Mouse (Mus musculus) Patski (cell line): ENCODE results near the gene Olfr1116. TPM values are rescaled to one million over a fixed set of nuclear protein-coding genes. Genes with fewer than 3 reads are reported as not detected.
"Not testable (repeated sequence)": the region's sequence is repeated elsewhere in the genome, so short reads cannot be mapped to it uniquely, and the experiment has no call there.

Experiments
- ATAC-seq: fragments of 100-300 bp; one replicate; pipeline ENCODE4 v1.8.0; 2021
- CTCF ChIA-PET: fragments of 350-600 bp; sonication (Branson Sonifier 250); formaldehyde crosslinking; loops from one replicate; lab custom pipeline; 2022; ENCODE audit warnings: inconsistent platforms; lab: Charles Lee
- POLR2A ChIA-PET: fragments of 350-600 bp; sonication (Branson Sonifier 250); formaldehyde crosslinking; loops from one replicate; lab custom pipeline; 2022; ENCODE audit warnings: antibody characterized with exemption, inconsistent platforms; lab: Charles Lee
- DNase-seq: peaks from one replicate; pipeline ENCODE4 v3.0.0-alpha.2; 2011; ENCODE audit warnings: low read depth, low spot score
- H3K27me3 ChIP-seq: fragments of 371-371 bp; one replicate; pipeline ENCODE4 v1.5.1; 2021
- CTCF ChIP-seq: fragments of 100-300 bp; IDR thresholded peaks from one replicate; pipeline ENCODE4 v1.5.1; 2021
- in situ Hi-C: fragments of 300-500 bp; cut with MboI; formaldehyde crosslinking; loops from 3 replicates; pipeline ENCODE4 v1.11.1; 2018; ENCODE audit warnings: low pct_unique_long_range_greater_than_20kb, mixed read lengths
- polyA plus RNA-seq: library from polyadenylated mRNA; unstranded; gene quantifications from one replicate; pipeline ENCODE4 v1.2.3, GENCODE M21; 2021

The Olfr1116 gene
- polyA plus RNA-seq, result not detected

- POLR2A ChIA-PET, result no interaction called here
- TF ChIP-seq CTCF, result no peak
- CTCF ChIA-PET, result no interaction called here
- ATAC-seq (no peak), DNase-seq (no peak)
- no peaks in the 10 kb centered on the region for H3K27me3 ChIP-seq
- in situ Hi-C loops, result no loop called here
These were observed at the start of gene Olfr1116 for GRCm38 (mm10) chr2:87267234-87267633. Gene Olfr1116 (plus strand): TSS chr2:87267534.

- ATAC-seq (no peak), DNase-seq (no peak)
- no peak for TF ChIP-seq CTCF
- no peaks in the 10 kb centered on the region for H3K27me3 ChIP-seq
- POLR2A ChIA-PET, result no interaction called here
- CTCF ChIA-PET, result no interaction called here
- in situ Hi-C loops, result no loop called here
These were observed 19.6 kb upstream of the Olfr1116 start, which contains the start of gene Olfr1115 for GRCm38 (mm10) chr2:87247713-87248112. Gene Olfr1115 (plus strand): TSS chr2:87248013.

DNA sequence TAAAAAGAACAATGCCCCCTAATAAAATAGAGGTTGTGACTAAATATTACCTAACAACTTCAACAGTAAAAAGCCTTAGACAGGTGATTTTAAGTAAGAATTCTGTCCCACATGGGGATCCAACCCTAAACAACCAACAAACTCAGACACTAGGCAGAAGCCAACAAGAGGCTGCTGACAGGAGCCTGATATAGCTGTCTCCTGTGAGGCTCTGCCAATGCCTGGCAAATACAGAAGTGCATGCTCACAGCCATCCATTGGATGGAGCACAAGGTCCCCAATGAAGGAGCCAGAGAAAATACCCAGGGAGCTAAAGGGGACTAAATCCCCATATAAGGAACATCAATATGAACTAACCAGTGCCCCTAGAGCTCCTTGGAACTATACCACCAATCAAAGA lies 26.6 kb downstream of the Olfr1116 start:
- POLR2A ChIA-PET, CTCF ChIA-PET, ATAC-seq, DNase-seq, H3K27me3 ChIP-seq, in situ Hi-C loops: not testable (repeated sequence)

DNA sequence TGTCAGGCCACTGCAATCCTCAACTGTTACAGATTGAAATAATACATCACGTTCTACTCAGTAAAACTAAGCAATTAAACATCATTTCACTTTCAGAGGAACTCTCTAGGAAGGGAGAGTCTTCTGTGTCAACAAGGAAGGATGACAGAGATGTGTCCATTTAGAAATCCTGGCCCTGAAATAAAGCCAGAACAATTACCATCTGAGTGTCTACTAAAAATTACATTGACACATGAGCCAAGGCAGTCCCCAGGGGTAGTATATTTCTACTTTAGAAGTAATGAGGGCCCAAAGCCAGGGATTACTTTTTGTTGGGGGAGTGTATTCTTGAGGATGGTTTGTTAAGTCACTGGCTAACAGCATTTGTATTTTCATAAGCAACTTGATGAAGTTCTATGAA lies 39.9 kb downstream of the Olfr1116 start, which contains the start of gene Olfr1118:
Olfr1118 (plus strand) TSS at position 301 of the 400 bp plus-strand sequence.
- DNase-seq (no peak), ATAC-seq (no peak)
- CTCF ChIA-PET, result no interaction called here
- in situ Hi-C loops, result no loop called here
- no peak for TF ChIP-seq CTCF
- no peaks in the 10 kb centered on the region for H3K27me3 ChIP-seq
- POLR2A ChIA-PET, result no interaction called here

Other genes starting within 250 kb of the Olfr1116 start
- not detected for gene Olfr1104, start 240.5 kb upstream of the Olfr1116 start, polyA plus RNA-seq
- gene Olfr1105, start 231.0 kb upstream of the Olfr1116 start, polyA plus RNA-seq, result not detected
- gene Olfr1106, start 215.3 kb upstream of the Olfr1116 start, polyA plus RNA-seq, result not detected
- not detected for gene Olfr1107, start 191.7 kb upstream of the Olfr1116 start, polyA plus RNA-seq
- not detected for gene Olfr1109, start 171.5 kb upstream of the Olfr1116 start, polyA plus RNA-seq
- not detected for gene Olfr259, start 153.0 kb upstream of the Olfr1116 start, polyA plus RNA-seq
- gene Olfr1110, start 127.2 kb upstream of the Olfr1116 start, polyA plus RNA-seq, result not detected
- not detected for gene Olfr1111, start 114.9 kb upstream of the Olfr1116 start, polyA plus RNA-seq
- not detected for gene Olfr1112, start 79.7 kb upstream of the Olfr1116 start, polyA plus RNA-seq
- not detected for gene Olfr1113, start 58.6 kb upstream of the Olfr1116 start, polyA plus RNA-seq
- not detected for gene Olfr1115, start 19.5 kb upstream of the Olfr1116 start, polyA plus RNA-seq
- gene Olfr1118, start 40.0 kb downstream of the Olfr1116 start, polyA plus RNA-seq, result not detected
- not detected for gene Olfr1120, start 87.3 kb downstream of the Olfr1116 start, polyA plus RNA-seq
- gene Olfr1121, start 102.4 kb downstream of the Olfr1116 start, polyA plus RNA-seq, result not detected
- not detected for gene Olfr1122, start 118.3 kb downstream of the Olfr1116 start, polyA plus RNA-seq
- gene Olfr1123, start 149.1 kb downstream of the Olfr1116 start, polyA plus RNA-seq, result not detected
- gene Olfr1124, start 162.7 kb downstream of the Olfr1116 start, polyA plus RNA-seq, result not detected
- gene Olfr1126, start 186.4 kb downstream of the Olfr1116 start, polyA plus RNA-seq, result not detected
- gene Pramel7, start 229.6 kb downstream of the Olfr1116 start, polyA plus RNA-seq, result not detected
- not detected for gene Pramel6, start 239.0 kb downstream of the Olfr1116 start, polyA plus RNA-seq